In the genomic region with DNA sequence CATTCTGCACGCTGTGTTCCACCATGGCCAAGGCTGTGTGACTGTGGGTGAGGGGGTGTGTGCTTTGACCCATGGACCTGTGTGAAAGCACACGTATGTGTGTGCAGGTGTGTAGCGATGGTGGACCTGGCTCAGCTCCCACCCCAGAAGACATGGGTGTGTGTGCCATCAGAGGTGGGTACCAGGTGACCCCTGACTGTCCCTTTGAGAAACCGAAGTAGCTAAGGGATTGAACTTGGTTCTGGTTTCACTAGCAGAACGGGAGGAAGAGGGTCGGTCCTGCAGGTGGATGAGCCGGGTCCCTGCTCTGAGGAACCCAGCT, we compare ENCODE assay signal across 7 mouse cellular contexts. TPM values are rescaled to one million over a fixed set of nuclear protein-coding genes. Genes with fewer than 3 reads are reported as not detected.
A peak's percentile ranks its signal among the peaks of the same experiment; 100 is the strongest.
DNase-seq lines count a peak whose midpoint lies in the region; ATAC-seq and TF ChIP-seq lines count a peak whose summit lies in the region.

No protein-coding gene starts in this region.

- peak overlapping the region; percentile 97 for H3K4me2 ChIP-seq in lung, postnatal 0 days (replicated peaks; ENCODE audit: low read depth, low read length)
- peak overlapping the region; percentile 87 for H3K4me2 ChIP-seq in forebrain, embryonic 14.5 days (ENCODE audit: low read length)
- H3K4me2 ChIP-seq in limb, embryonic 14.5 days (replicated peaks; ENCODE audit: low read depth, low read length, severe bottlenecking): peak overlapping the region; percentile 93
- H3K4me2 ChIP-seq in stomach, embryonic 15.5 days: peak overlapping the region; percentile 98

- 28% methylated on average over 7 of the region's 7 CpGs for WGBS in lung, postnatal 0 days
- 54% methylated on average over 7 of the region's 7 CpGs for WGBS in forebrain, embryonic 14.5 days
- WGBS in limb, embryonic 14.5 days: 34% methylated on average over 7 of the region's 7 CpGs
- WGBS in stomach, embryonic 15.5 days: 46% methylated on average over 7 of the region's 7 CpGs

- TF ChIP-seq CTCF in lung, postnatal 0 days (IDR thresholded peaks at IDR 0.05): no peak

- no peak overlapping the region for H3K27ac ChIP-seq in lung, postnatal 0 days (ENCODE audit: low read length)
- H3K27ac ChIP-seq in forebrain, embryonic 14.5 days (ENCODE audit: low read depth, low read length): 0 out of 2 replicates have a peak overlapping the region, but pooled peaks have one; percentile 84
- 0 out of 2 replicates have a peak overlapping the region, but pooled peaks have one; percentile 52 for H3K27ac ChIP-seq in limb, embryonic 14.5 days (replicated peaks; ENCODE audit: low read depth, low read length)
- H3K27ac ChIP-seq in stomach, embryonic 15.5 days: no peak overlapping the region

- 0 out of 2 replicates have a peak, but pooled peaks cover 5% of the 10 kb centered on the region for H3K27me3 ChIP-seq in lung, postnatal 0 days (replicated peaks; ENCODE audit: insufficient read depth, low read length)
- 0 out of 2 replicates have a peak, but pooled peaks cover 4% of the 10 kb centered on the region for H3K27me3 ChIP-seq in forebrain, embryonic 14.5 days (replicated peaks; ENCODE audit: control insufficient read depth, insufficient read depth, low read length)
- H3K27me3 ChIP-seq in limb, embryonic 14.5 days (ENCODE audit: control insufficient read depth, insufficient read depth, low read length): no peaks in the 10 kb centered on the region
- H3K27me3 ChIP-seq in stomach, embryonic 15.5 days (replicated peaks): 0 out of 2 replicates have a peak, but pooled peaks cover 5% of the 10 kb centered on the region

- no peak for TF ChIP-seq EP300 in lung, postnatal 0 days (IDR thresholded peaks at IDR 0.05)

- H3K36me3 ChIP-seq in lung, postnatal 0 days (ENCODE audit: insufficient read depth, low read length): no peaks in the 10 kb centered on the region
- H3K36me3 ChIP-seq in forebrain, embryonic 14.5 days (ENCODE audit: control insufficient read depth, insufficient read depth, low read length): no peaks in the 10 kb centered on the region
- no peaks in the 10 kb centered on the region for H3K36me3 ChIP-seq in limb, embryonic 14.5 days (ENCODE audit: control insufficient read depth, insufficient read depth, low read length)
- no peaks in the 10 kb centered on the region for H3K36me3 ChIP-seq in stomach, embryonic 15.5 days

- H3K4me3 ChIP-seq in lung, postnatal 0 days (ENCODE audit: low read depth, low read length): peak overlapping the region; percentile 69
- peak overlapping the region; percentile 82 for H3K4me3 ChIP-seq in forebrain, embryonic 14.5 days (ENCODE audit: low read depth, low read length)
- peak overlapping the region; percentile 92 for H3K4me3 ChIP-seq in limb, embryonic 14.5 days (replicated peaks; ENCODE audit: low read length)
- peak overlapping the region; percentile 79 for H3K4me3 ChIP-seq in stomach, embryonic 15.5 days (replicated peaks)

- no peak for ATAC-seq in lung, postnatal 0 days
- no peak for ATAC-seq in forebrain, embryonic 14.5 days
- no peak for ATAC-seq in limb, embryonic 14.5 days (ENCODE audit: low FRiP score, low read depth)
- no peak for ATAC-seq in stomach, embryonic 15.5 days (ENCODE audit: insufficient read depth, low FRiP score, low read depth)

- intact Hi-C loops in left cerebral cortex, postnatal 4 days (cut with DNase I): loop anchor here (5.0 to 10.0 kb wide), 2 partner anchors 84 to 1052 kb away; partner anchors contain the start of gene Mecr

- H3K4me1 ChIP-seq in lung, postnatal 0 days (ENCODE audit: insufficient read depth, low read depth, low read length): peaks cover 12% of the 10 kb centered on the region; the same call in 1 of the 2 replicates
- H3K4me1 ChIP-seq in forebrain, embryonic 14.5 days (ENCODE audit: control insufficient read depth, insufficient read depth, low read length): peaks cover 15% of the 10 kb centered on the region
- H3K4me1 ChIP-seq in limb, embryonic 14.5 days (ENCODE audit: control insufficient read depth, insufficient read depth, low read length): peaks cover 21% of the 10 kb centered on the region
- peaks cover 34% of the 10 kb centered on the region for H3K4me1 ChIP-seq in stomach, embryonic 15.5 days

- no peak for DNase-seq in lung, postnatal 0 days (ENCODE audit: low spot score)
- DNase-seq in lung, postnatal 4 days: no peak
- DNase-seq in forebrain, embryonic 14.5 days (ENCODE audit: low spot score): no peak
- DNase-seq in limb, embryonic 14.5 days (ENCODE audit: low spot score): no peak
- DNase-seq in left cerebral cortex, postnatal 4 days: no peak
- DNase-seq in embryo, embryonic 11 days: no peak

- no peak overlapping the region for H3K9ac ChIP-seq in lung, postnatal 0 days (replicated peaks; ENCODE audit: low read depth)
- peak overlapping the region; percentile 99 for H3K9ac ChIP-seq in forebrain, embryonic 14.5 days (ENCODE audit: low read length)
- peak overlapping the region; percentile 96 for H3K9ac ChIP-seq in limb, embryonic 14.5 days (ENCODE audit: low read depth, low read length, severe bottlenecking)
- H3K9ac ChIP-seq in stomach, embryonic 15.5 days: peak overlapping the region; percentile 82; the same call in 1 of the 2 replicates

- no peaks in the 10 kb centered on the region for H3K9me3 ChIP-seq in lung, postnatal 0 days (ENCODE audit: low read length)
- no peaks in the 10 kb centered on the region for H3K9me3 ChIP-seq in forebrain, embryonic 14.5 days (replicated peaks; ENCODE audit: control insufficient read depth, low read length)
- H3K9me3 ChIP-seq in limb, embryonic 14.5 days (ENCODE audit: control insufficient read depth, low read length): no peaks in the 10 kb centered on the region
- H3K9me3 ChIP-seq in stomach, embryonic 15.5 days: no peaks in the 10 kb centered on the region

- no peak for TF ChIP-seq POLR2A in limb, embryonic 14.5 days (IDR thresholded peaks at IDR 0.05; ENCODE audit: borderline replicate concordance, extremely low read depth, insufficient read depth, insufficient read length)

RNA-seq across cellular contexts. Expression of gene Sdc3, which starts 0.8 kb away (rescaled TPM):
- 10.4 and 10.5 TPM in 2 replicates for polyA plus RNA-seq in lung, postnatal 0 days (2015; fragmentation: Nextera tagmentation; extraction: Ambion mirVana)
- 47.6 and 61.2 TPM in 2 replicates for polyA plus RNA-seq in forebrain, embryonic 14.5 days (2014; fragmentation: Nextera tagmentation; extraction: Ambion mirVana)
- polyA plus RNA-seq in limb, embryonic 14.5 days (2012; rRNA removed): 89.5 and 146 TPM in 2 replicates
- 35.4 and 41.1 TPM in 2 replicates for polyA plus RNA-seq in limb, embryonic 14.5 days (2014; fragmentation: Nextera tagmentation; extraction: Ambion mirVana)
- 24.4 and 26.3 TPM in 2 replicates for polyA plus RNA-seq in stomach, embryonic 15.5 days (2015; fragmentation: Nextera tagmentation; extraction: Ambion mirVana)
- total RNA-seq in left cerebral cortex, postnatal 4 days (2021): 100 to 1,000 TPM; 455 to 494 TPM

Comparison
In these comparisons a context has a peak if more than half of its experiments do, and no peak if none do; other contexts are left out.
1. H3K27ac ChIP-seq: peak in forebrain, embryonic 14.5 days (single experiment) and limb, embryonic 14.5 days (single experiment); none in lung, postnatal 0 days (single experiment) and stomach, embryonic 15.5 days (single experiment).
2. Peak in every context shown above with its lines, with median percentiles within 50 percentile points of each other: H3K4me2 ChIP-seq and H3K4me3 ChIP-seq.